Mouse (Mus musculus) urinary bladder, adult 18-20 months (tissue): Measurements from ENCODE around the gene Prr5l.

Source experiments
- DNase-seq, 2 experiments: peaks; one replicate each; pipeline ENCODE4 v3.0.0; 2022; ENCODE audit warnings: low spot score in 2 of 2, mixed read lengths in 2 of 2

Prr5l gene

DNA sequence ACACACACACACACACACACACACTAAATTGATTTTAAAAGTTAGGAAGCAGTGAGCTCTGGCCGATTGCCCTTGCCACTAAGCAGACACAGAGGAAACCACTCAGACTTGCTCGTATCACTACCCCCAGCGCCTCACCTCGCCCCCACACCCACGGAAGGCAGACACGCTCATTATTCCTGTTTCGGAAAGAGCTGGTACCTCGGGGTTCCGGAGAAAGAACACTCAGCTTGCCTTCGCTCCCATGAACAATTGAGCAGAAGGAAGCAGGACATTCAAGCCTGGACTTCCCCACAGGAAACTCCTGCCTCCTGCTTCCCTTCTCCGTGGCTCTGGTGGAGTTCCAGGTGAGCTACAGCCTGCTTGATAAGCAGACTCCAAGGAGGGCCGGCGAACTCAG is 60.0 kb downstream of the Prr5l start:
- no peak for DNase-seq

DNA sequence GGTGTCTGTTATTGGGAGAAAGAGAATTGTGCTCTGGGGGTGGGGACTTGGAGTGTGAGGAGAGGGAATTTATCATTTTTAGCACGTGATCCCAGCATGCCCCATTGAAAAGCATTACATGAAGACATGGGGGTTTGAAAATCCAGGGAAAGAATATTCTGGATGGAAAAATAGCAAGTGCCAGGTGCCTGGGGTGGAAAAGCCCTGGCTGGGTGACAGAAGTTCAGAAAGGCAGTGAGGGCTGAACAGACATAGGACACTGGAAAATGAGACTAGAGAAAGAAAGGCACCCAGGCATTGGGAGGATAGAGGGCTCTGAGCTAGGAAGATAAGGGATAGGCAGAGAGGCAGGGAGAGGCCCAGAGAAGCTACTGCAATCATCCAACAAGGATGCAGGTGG is 62.0 kb downstream of the Prr5l start:
- DNase-seq = no peak

DNA sequence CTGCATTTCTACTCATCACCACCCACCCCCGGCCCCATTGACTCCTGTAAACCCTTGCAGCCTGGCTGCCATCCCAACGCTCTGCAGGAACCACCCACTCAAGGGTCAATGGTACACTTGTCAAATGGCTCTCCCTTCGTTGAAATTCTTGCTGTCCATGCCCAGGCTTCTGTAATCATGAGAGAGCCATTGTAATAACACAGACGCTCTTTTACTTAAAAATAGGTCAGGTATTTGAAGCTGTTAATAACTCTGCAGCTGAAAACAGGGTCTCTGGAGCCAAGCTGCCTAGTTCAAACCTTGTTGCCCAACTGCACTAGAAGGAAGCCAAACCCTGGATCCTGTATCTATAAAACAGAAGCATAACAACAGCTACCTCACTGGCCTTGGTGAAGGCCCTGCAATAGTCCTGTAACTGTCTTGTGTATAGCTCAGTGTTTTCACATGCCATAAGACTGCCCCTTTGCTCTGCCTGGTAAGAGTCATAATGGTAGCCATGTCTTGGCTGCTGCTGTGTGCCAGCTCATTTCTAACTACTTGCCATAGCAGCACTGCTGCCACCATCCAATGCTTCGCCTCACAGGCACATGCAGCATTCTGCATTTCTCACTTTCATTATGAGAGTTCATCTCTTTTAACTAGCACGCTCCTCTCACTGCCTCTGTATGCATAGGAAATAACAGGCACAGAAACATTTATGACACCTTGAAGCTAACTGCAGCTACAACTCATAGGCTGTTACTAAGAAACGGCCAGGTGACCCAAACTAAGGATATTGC is 63.7 kb downstream of the Prr5l start:
- no peak for DNase-seq

DNA sequence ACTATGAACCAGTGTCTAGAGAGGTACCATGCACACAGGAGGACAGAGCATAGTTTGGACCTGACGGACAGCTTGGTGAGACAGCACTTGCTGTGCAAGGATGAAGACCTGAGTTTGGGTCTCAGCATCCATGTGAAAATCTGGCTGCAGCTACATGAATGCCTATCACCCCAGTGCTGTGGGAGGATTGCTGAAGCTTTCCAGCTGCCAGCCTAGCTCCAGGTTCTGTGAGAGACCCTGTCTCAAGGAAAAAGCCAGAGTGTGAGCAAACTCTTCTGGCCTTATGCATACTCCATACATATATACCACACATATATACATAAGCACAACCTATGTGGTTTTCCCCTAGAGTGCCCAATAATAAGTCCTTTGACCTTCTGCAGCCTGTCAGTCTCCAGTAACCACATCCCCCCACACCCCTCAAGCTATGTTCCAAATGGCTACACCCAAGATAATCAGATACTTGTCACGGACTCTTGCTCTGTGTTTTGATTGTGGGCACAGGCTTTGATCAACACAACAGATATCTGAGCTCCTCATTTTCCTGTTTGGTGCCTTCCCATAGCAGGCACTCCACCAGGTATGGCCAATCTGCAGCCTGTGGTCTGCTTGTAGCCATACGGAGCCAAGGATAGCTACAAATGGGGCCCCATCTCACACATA is 66.0 kb downstream of the Prr5l start:
- no peak for DNase-seq

DNA sequence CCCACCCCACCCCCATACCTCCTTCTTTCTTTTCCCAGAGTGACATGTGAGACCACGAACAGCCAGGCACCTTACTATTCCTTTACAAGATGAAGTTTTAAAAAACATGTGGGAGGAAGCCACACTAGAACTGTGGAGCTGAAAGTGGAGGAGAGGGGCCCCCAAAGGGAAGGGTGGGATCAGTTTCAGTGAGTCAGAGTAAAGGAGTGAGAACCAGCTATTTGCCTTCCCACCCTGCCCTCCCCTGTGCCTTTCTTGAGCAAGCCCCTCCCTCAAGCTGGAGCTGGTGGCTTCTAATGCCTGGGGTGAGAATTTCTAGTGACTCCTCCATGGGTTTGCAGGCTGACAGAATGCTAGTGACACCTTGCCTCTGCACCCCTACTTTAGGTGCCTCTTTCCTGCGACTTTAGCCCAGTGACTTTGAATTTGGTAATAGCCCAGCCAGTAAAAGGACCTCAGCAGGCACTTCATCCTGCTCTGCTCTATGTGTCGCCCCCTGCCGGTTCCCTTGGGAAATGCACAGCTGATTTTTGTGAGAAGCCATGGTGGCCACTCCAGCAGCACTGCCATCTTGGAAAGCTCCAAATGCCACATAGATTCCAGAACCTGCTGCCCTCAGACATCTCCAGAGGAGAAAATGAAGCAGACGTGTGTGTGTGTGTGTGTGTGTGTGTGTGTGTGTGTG is 67.4 kb downstream of the Prr5l start:
- DNase-seq = peak in 1 of 2 experiments; percentile 9

DNA sequence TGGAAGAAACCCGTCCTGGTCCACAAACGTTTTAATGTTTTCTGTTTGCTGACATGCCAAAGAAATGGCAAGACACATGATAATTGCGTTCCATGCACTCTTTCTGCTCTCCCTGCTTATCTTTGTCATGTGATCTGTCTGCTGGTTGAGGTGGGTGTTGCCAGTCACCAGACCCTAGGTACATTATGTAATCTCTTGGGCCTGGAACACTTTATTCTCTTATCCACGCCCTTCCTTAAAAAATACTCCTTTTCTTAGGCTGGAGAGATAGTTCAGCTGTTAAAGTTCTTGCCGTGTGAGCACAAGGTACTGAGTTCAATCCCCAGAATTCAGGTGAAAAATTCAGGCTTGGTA is 68.6 kb downstream of the Prr5l start:
- DNase-seq = no peak

DNA sequence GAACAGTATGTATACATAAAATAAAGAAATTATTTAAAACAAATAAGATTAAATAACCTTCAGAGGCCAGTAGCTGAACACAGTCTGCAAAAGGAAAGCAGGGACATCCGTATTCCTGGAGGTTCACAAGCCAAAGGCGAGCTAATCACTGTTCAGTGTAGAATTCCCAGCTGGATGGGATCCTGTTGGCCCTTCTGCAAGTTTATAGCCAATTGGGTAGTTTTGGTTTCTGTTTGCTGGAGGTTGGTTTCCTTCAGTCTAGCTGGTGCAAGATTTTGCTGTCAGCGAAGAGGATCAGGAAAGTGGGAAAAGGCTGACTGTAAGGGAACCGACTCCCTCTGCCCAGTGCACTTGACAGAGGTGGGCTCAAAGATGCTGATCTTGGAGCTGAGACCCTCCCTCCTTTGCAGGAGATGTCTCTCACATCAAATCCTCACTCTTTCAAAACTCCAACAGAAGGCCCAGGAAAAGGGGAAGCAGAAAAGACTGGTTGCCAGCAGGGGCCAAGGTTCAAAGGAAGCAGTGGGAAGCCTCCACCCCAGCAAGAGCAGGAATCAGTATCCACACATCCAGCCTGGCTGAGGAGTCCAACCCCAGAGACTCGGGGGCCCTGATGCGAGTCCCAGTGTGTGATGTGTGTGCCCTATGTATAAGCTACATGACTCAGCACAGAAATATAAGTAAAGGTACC is 69.1 kb downstream of the Prr5l start:
- DNase-seq = no peak

DNA sequence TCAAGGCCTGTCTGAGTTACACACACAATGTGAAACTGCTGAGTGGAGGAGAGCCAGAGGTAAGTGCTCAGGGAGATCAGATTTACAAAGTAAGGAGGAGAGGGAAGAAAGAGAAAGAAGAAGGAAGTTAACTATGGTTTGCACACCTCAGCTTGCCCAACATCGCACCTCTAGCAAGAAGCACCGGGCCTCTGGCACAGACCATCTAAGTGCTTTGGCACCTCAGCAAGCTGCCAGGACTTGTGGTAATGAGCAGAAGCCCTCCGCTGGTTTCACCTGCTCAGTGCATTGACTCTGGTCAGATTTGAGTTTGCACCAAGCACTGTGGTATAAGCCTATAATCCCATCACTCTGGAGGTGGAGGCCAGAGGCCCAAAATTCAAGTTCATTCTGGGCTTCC is 70.9 kb downstream of the Prr5l start:
- DNase-seq = no peak

DNA sequence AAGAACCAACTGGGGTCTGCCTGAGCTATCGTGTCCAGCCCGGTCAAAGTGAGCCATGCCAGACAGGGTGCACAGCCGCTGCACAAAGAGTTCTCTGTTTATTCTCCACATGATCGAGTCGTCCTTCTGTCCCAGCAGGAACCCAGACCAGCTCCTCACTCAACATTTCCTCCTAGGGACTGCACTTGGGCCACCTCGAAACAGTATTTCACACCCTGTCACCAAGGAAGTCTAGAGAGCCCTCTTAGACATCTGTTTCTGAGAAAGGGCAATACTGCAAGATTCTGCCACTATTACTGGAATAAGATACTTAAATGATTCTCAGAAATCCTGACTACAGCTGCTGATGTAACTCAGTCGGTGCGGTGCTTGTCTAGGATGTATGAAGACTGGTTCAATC is 72.1 kb downstream of the Prr5l start:
- no peak for DNase-seq

DNA sequence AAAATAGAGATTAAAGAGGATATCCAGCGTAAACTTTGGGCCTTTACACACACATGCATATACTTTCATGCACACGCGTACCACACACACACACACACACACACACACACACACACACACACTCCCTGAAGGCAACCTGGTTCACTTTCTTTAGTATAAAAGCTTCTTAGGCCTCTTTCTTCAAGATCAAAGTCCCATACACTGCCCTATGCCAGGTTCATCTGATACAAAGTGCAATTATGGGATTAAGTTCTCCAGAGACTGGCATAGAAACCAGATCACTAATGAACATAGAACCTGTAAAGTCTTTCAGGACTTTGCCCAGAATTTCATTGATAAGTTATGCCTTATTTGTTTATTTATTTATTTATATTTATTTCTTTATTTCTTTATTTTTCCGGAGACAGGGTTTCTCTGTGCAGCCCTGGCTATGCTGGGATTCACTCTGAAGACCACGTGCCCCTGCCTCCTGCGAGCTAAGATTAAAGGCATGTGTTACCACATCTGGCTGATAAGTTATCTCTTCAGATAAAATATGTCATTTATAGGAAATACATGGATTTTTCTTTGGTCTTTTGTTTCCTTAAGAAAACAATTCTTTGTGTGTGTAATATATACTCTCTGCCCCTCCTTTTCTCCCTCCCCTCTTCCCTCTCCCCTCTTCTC is 73.1 kb downstream of the Prr5l start:
- DNase-seq = no peak

DNA sequence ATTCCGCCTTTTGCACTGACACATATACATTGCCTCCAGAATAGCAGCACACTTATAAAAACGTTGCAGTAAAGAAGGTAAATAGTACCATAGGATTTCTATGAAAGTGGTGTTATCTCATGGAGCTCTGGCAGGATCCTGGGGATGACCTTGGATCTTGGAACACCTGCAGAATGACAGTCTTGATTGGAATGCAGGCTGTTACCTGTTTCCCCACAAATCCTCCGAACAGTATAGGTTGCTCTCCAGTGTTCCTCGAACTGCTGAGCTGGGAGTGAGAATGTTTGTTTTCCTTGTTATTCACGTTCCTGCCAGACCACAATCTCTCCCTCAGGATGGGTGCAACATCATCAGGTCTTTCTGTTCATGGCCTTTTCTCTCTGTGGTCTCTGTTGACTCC is 75.1 kb downstream of the Prr5l start:
- DNase-seq = no peak

DNA sequence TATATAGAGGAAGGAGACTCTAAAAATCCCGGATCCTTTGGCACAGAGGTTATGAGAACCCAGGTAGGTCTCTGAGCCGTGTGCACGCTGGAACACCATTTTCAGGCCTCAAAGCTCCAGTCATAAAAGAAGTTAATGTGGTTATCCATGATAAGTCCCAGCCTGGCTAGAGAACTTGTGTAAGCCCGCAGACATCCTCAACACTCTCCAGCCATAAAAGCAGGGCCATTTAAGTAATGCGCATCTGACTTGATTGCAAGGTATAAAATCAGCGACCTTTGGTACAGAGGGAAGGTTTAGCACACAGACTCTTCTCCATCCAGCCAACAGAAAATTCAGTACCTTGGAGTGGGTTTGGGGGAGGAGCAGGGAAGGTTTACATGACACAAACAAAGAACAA is 80.6 kb downstream of the Prr5l start:
- DNase-seq = no peak

DNA sequence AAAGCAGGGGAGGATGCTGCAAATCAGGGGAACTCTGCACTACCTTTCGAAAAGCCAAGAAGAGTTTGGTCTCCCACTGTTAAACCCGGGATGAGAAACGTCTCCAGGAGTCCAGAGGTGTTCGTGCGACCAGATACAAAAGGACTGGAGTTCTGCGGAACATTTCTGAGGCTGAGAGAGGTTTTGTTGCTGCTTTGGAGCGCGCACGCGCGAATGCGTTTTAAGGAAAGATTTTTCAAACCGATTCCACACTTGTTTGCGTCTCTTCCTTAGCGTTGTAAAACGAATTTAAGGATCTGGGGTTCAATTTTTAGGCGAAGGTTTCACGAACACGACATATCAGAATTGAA is 85.0 kb downstream of the Prr5l start:
- peak in 1 of 2 experiments; percentile 7 for DNase-seq

DNA sequence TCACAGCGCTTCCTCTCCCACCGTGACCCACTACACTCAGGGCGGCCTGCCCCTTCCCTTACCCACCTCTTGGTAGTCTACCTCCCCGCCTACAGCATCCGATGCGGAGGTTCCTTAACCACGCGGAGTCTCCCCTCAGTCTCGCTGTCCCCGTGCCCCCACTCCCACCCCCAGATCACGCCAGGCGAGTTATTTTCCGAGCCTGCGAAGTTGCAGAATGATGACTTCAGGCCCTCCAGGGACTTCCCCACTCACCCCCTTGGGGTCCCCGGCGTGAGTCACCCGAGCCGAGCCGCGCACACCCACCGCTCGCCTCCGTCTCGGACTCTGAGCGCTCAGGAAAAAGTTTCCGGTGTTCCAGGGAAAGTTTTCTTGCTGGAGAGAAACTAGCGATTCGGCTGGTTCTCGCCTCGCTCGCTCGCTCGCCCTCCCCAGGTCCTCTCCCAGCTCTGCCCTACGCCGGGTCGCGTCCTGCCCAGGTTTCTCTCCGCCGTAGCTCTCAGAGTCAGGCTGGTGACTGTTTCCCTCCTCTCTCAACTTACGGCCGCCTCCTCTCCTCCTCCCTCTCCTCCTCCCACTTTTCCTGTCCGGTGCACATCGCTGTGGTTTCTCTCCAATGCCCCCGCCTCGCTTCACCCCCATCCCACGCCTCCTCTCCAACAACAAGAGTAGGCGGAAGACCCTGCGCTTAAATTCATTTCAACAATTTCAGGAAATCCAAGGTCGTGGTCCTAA is 85.5 kb downstream of the Prr5l start:
- peak; percentile 29 to 36 for DNase-seq

DNA sequence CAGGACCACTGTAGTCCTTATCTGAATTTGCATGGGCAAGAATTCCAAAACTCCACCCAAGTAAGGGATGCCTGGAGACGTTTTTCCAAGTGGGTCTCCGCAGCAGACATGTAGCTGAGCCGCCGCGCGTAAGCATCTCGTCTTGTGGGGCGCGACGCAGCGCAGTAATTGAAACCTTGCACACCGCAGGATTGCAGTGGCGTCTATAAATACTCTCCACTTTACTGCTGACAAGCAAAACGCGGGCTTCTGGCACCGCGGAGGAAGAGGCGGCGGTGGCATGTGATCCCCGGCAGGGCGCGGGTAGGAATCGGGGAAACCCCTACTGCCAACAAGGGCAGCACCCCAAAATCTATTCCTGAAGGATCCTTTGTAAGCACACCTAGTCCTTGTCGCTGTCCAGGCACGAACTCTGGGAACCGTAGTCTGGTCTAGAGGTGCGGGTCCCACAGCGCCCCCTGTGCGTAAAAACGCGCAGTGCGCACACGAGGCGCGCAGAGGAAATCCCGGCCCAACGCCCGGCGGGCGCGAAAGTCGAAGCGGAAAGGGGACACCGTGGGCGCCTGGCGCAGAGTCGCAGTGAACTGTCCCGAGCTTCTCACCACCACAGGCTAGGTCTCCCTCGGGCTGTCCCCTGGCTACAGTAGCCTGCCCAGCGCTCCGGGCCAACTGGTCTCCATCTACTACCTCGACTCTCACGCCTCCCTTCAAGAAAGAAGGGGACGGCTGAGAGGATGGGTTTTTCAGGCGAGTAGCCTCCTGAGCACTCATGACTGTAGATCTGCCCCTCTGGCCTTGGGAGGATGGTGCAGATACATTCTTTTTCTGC is 86.3 kb downstream of the Prr5l start:
- DNase-seq = peak; percentile 36 to 54

DNA sequence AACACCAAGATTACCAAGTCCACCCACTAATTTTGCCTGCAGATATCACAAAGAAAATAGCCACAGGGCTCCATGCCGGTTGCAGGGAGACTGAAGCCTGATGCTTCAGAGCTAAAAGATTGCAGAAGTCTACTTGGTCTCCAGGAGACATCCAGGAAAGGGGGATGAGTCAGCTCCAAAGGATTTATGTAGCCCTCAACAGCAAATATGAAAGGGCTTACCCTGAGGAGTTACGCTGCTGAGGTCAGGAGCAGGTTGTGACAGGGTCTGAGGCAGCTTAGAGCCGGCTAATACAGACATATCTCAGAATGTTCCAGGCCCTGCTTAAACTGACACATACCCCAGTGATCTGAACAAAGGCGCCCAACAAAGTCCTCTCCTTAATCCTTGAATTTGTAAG is 90.7 kb downstream of the Prr5l start:
- no peak for DNase-seq

DNA sequence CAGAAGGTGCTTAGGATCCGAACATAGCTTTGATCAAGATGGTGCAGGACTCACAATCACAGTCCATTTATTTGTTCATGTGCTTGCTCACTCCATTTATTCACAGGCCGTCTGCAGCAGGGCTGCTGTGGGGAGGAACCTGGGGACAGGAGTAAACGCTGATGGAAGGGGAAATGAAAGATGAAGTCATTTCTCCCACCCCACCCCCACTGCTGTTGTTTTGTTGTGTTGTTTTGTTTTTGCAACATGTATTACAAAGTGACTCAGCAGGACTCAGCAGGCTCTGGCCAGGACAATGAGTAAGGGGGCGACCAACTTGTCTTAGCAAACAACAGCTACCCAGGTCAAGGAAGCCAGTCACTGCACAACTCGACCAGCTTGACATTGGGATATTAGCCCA is 99.6 kb downstream of the Prr5l start:
- no peak for DNase-seq

DNA sequence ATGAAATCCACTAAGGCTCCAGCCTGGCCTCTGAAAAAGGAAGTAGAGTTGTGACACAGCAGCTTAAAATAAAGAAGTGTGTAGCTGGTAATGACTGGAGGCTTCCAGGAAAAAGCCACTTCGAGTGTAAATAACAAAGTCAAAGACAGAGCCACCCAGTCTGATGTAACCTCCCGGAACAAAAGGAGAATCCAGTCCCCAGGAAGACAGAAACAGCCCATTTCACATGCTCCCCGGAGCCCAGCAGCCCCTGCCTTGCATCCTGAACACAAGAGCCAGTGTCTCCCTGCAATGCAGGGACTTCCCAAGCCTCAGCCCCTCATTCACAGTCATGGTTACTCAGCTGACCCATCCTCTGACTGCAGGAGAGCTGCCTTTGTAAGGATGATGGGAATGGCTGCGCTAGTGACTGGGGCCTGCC is 101.5 kb downstream of the Prr5l start:
- no peak for DNase-seq

DNA sequence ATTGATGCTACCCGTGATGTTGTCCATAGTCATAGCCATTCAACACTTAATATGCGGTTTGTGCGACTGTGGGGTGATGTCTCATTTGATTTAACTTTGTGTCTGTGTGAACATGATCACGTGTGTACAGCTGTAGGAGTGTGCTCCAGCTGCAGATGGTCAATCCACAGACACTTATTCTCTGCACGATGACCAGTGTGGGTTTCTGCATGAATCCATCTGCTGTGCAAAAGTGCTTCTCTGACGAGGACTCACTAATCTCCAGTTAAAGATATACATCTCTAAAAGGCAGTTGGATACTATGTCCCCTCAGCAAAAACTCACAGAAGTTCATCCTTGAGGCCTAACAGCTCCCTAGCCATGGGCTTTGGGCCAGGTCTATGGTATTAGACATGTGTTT is 104.7 kb downstream of the Prr5l start:
- DNase-seq = no peak

DNA sequence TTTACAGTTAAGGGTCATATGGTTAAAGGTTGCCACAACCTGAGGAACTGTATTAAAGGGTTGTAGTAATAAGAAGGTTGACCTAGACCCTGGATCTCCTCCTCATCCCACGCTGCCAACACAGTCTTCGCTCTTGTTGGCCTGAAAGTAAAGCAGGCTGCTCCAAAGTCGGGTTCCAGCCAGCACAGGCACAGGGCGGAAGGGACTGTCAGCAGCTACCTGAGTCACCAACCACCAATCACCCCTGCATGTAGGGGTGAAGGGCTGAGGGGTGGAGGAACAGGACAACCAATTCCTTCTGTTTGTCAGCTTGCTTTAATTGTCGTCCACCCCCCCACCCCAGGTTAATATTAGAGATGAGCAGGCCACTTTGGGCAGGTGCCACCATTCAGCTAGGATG is 119.3 kb downstream of the Prr5l start:
- no peak for DNase-seq
